Mouse (Mus musculus): ENCODE data around the gene Tnfsf9. TPM values are rescaled to one million over a fixed set of nuclear protein-coding genes. Genes with fewer than 3 reads are reported as not detected.

Gene Tnfsf9
- polyA plus RNA-seq, 1 experiment from 2014 or later: 5.6 TPM

DNA sequence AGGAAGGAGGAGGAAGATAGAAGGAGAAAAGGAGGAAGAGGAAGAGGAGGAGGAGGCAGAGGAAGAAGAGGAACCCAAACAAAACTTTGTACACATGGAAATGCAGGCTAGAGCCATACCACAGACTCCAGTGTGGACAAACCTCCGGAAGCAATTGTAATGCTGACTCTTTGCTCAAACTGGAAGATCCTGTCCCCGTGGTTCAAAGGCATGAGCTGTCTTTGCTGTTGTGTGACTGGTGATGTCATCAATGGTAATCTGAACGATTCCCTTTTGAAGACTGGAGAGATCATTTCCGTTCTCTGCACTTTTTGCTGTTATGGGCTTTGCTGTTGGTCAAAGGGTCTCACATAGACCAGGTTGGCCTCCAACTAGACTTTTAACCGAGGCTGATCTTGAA lies 6.8 kb upstream of the Tnfsf9 start:
- DNase-seq (ENCODE audit: low spot score): no peak
- H3K4me2 ChIP-seq (ENCODE audit: low read depth, low read length): no peak overlapping the region
- H3K36me3 ChIP-seq (replicated peaks; ENCODE audit: control insufficient read depth, insufficient read depth, low read depth, low read length): no peaks in the 10 kb centered on the region
- no peaks in the 10 kb centered on the region for H3K9me3 ChIP-seq (replicated peaks; ENCODE audit: control insufficient read depth, low read length)
- H3K27ac ChIP-seq (replicated peaks; ENCODE audit: low read depth, low read length): no peak overlapping the region
- H3K4me3 ChIP-seq (ENCODE audit: low read depth, low read length): no peak overlapping the region
- WGBS: 81% methylated on average over 5 of the region's 5 CpGs
- H3K9ac ChIP-seq (replicated peaks; ENCODE audit: low read length): no peak overlapping the region
- no peak for ATAC-seq (replicated peaks; ENCODE audit: insufficient number of reproducible peaks, low FRiP score, low TSS enrichment, low read depth)
- H3K27me3 ChIP-seq (ENCODE audit: control insufficient read depth, insufficient read depth, low read length): no peaks in the 10 kb centered on the region
- H3K4me1 ChIP-seq (ENCODE audit: control insufficient read depth, insufficient read depth, low read length): no peaks in the 10 kb centered on the region

DNA sequence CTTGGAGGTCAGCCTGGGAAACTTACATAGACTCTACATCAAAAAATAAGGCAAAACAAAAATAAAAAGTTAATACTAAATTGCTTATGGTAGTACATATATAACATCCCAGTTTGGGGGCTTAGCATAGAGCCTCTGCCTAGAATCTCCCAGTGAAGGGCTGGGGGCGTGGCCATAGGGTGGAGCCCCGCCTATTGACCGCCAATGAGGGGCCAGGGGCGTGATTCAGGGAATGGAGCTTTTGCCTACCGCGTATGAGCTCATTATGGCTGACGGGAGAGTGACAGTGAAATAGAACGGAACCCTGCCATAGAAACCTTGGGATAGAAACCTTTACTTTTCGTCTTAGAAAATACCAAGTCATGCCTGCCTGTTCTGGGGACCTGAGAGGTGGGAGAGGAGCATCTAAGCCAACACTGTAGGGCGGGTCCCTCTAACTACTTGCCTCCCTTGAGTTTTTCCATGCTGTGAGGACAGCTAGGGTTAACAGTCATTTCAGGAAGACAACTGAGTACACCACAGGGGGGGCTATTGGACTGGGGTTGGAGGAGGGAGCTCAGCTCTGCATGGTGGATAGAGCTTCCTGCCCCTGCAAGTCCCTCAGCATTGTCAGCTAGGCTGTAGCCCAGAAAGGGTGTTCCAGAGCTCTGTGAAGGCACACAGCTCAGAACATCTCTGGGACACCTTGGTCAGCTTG lies 5.3 kb upstream of the Tnfsf9 start:
- Histone ChIP-seq H3K4me2 (ENCODE audit: low read depth, low read length) (no peak overlapping the region), H3K36me3 (replicated peaks; ENCODE audit: control insufficient read depth, insufficient read depth, low read depth, low read length) (no peaks in the 10 kb centered on the region), H3K9me3 (replicated peaks; ENCODE audit: control insufficient read depth, low read length) (no peaks in the 10 kb centered on the region), H3K4me1 (ENCODE audit: control insufficient read depth, insufficient read depth, low read length) (no peaks in the 10 kb centered on the region), H3K9ac (replicated peaks; ENCODE audit: low read length) (no peak overlapping the region), H3K27me3 (ENCODE audit: control insufficient read depth, insufficient read depth, low read length) (no peaks in the 10 kb centered on the region), H3K4me3 (ENCODE audit: low read depth, low read length) (no peak overlapping the region), H3K27ac (replicated peaks; ENCODE audit: low read depth, low read length) (no peak overlapping the region)
- WGBS: 4% methylated on average over 10 of the region's 10 CpGs
- ATAC-seq (replicated peaks; ENCODE audit: insufficient number of reproducible peaks, low FRiP score, low TSS enrichment, low read depth): no peak
- peak; percentile 44 for DNase-seq (ENCODE audit: low spot score)

DNA sequence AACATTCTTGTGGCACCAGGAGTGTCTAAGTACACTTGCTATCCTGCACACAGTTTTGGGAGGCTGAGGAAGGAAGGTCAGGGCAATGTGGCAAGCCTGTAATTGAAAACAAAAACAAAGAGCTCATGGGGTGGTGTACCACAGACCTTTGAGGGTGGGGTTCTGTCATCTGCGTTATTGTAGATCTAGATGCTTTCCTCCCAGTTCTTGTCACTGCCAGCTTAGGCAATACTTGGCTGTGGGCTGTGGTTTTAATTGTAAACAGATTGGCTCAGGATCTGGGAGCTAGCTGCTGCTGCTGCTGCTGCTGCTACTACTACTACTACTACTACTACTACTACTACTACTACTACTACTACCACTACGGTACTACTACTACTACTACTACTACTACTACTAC lies 2.8 kb upstream of the Tnfsf9 start:
- no peak for ATAC-seq (replicated peaks; ENCODE audit: insufficient number of reproducible peaks, low FRiP score, low TSS enrichment, low read depth)

DNA sequence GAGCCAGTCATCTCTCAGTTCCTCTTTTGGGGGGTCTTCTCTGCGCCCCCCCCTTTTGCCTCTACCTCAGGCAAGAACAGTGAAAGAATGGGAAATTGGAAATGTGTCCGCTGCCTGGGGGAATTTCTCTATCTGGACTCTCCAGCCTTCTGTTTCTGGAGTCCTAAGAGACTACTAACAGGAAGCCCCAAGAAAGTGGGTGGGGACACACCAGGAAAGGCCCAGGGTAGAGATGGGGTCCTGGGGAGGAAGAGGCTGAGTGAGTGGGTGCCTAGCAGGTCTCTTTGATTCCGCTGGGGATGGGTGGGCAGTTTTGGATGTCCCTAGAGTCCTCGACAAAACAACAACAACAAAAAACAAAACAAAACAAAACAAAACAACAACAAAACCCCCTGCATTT lies 629 bp upstream of the Tnfsf9 start:
- no peaks in the 10 kb centered on the region for H3K4me1 ChIP-seq (ENCODE audit: control insufficient read depth, insufficient read depth, low read length)
- H3K4me3 ChIP-seq (ENCODE audit: low read depth, low read length): peak overlapping the region; percentile 62; the same call in 1 of the 2 replicates
- H3K9me3 ChIP-seq (replicated peaks; ENCODE audit: control insufficient read depth, low read length): no peaks in the 10 kb centered on the region
- H3K9ac ChIP-seq (replicated peaks; ENCODE audit: low read length): no peak overlapping the region
- no peak overlapping the region for H3K27ac ChIP-seq (replicated peaks; ENCODE audit: low read depth, low read length)
- ATAC-seq (replicated peaks; ENCODE audit: insufficient number of reproducible peaks, low FRiP score, low TSS enrichment, low read depth): no peak; the same call in 1 of the 2 replicates
- no peaks in the 10 kb centered on the region for H3K36me3 ChIP-seq (replicated peaks; ENCODE audit: control insufficient read depth, insufficient read depth, low read depth, low read length)
- no peaks in the 10 kb centered on the region for H3K27me3 ChIP-seq (ENCODE audit: control insufficient read depth, insufficient read depth, low read length)
- H3K4me2 ChIP-seq (ENCODE audit: low read depth, low read length): peak overlapping the region; percentile 86
- no peak for DNase-seq (ENCODE audit: low spot score)
- whole genome bisulfite sequencing: 41% methylated on average over 4 of the region's 4 CpGs

More for the DNA sequence above, 2.8 kb upstream of the Tnfsf9 start:
- H3K9me3 ChIP-seq (replicated peaks; ENCODE audit: control insufficient read depth, low read length): no peaks in the 10 kb centered on the region
- H3K4me2 ChIP-seq (ENCODE audit: low read depth, low read length): no peak overlapping the region
- no peak overlapping the region for H3K27ac ChIP-seq (replicated peaks; ENCODE audit: low read depth, low read length)
- H3K4me1 ChIP-seq (ENCODE audit: control insufficient read depth, insufficient read depth, low read length): no peaks in the 10 kb centered on the region
- no peaks in the 10 kb centered on the region for H3K27me3 ChIP-seq (ENCODE audit: control insufficient read depth, insufficient read depth, low read length)
- DNase-seq (ENCODE audit: low spot score): no peak
- H3K9ac ChIP-seq (replicated peaks; ENCODE audit: low read length): no peak overlapping the region
- H3K36me3 ChIP-seq (replicated peaks; ENCODE audit: control insufficient read depth, insufficient read depth, low read depth, low read length): no peaks in the 10 kb centered on the region
- 66% methylated on average over 2 of the region's 2 CpGs for WGBS
- H3K4me3 ChIP-seq (ENCODE audit: low read depth, low read length): no peak overlapping the region

DNA sequence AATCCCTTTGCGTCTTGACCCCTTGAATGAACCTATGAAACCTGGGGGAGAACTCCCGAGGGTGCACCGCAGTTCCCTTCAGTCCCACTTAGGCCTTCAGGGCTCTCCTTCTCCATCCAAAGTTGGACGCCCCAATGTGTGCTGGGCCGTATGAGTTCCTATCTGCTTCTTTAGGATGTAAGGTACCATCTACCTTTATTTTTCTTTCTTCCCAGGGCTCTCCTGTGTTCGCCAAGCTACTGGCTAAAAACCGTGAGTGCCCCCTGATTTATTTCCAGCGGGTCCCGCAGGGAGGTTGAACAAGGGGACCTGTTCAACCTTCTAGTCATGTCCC lies 877 bp downstream of the Tnfsf9 start:
- Histone ChIP-seq H3K4me3 (ENCODE audit: low read depth, low read length) (peak overlapping the region; percentile 62), H3K27me3 (ENCODE audit: control insufficient read depth, insufficient read depth, low read length) (no peaks in the 10 kb centered on the region), H3K4me1 (ENCODE audit: control insufficient read depth, insufficient read depth, low read length) (no peaks in the 10 kb centered on the region), H3K9ac (replicated peaks; ENCODE audit: low read length) (peak overlapping the region; percentile 80), H3K36me3 (replicated peaks; ENCODE audit: control insufficient read depth, insufficient read depth, low read depth, low read length) (no peaks in the 10 kb centered on the region), H3K9me3 (replicated peaks; ENCODE audit: control insufficient read depth, low read length) (no peaks in the 10 kb centered on the region), H3K27ac (replicated peaks; ENCODE audit: low read depth, low read length) (no peak overlapping the region), H3K4me2 (ENCODE audit: low read depth, low read length) (peak overlapping the region; percentile 86)
- ATAC-seq (replicated peaks; ENCODE audit: insufficient number of reproducible peaks, low FRiP score, low TSS enrichment, low read depth) (no peak), DNase-seq (ENCODE audit: low spot score) (no peak)
- 6% methylated on average over 9 of the region's 9 CpGs for WGBS

DNA sequence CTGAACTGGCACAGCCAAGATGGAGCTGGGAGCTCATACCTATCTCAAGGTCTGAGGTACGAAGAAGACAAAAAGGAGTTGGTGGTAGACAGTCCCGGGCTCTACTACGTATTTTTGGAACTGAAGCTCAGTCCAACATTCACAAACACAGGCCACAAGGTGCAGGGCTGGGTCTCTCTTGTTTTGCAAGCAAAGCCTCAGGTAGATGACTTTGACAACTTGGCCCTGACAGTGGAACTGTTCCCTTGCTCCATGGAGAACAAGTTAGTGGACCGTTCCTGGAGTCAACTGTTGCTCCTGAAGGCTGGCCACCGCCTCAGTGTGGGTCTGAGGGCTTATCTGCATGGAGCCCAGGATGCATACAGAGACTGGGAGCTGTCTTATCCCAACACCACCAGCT lies 1.9 kb downstream of the Tnfsf9 start:
- Histone ChIP-seq H3K27ac (replicated peaks; ENCODE audit: low read depth, low read length) (no peak overlapping the region), H3K27me3 (ENCODE audit: control insufficient read depth, insufficient read depth, low read length) (no peaks in the 10 kb centered on the region), H3K4me2 (ENCODE audit: low read depth, low read length) (no peak overlapping the region), H3K4me1 (ENCODE audit: control insufficient read depth, insufficient read depth, low read length) (no peaks in the 10 kb centered on the region), H3K9ac (replicated peaks; ENCODE audit: low read length) (no peak overlapping the region), H3K9me3 (replicated peaks; ENCODE audit: control insufficient read depth, low read length) (no peaks in the 10 kb centered on the region), H3K36me3 (replicated peaks; ENCODE audit: control insufficient read depth, insufficient read depth, low read depth, low read length) (no peaks in the 10 kb centered on the region), H3K4me3 (ENCODE audit: low read depth, low read length) (no peak overlapping the region)
- ATAC-seq (replicated peaks; ENCODE audit: insufficient number of reproducible peaks, low FRiP score, low TSS enrichment, low read depth) (no peak), DNase-seq (ENCODE audit: low spot score) (no peak)
- WGBS: 80% methylated on average over 5 of the region's 5 CpGs

DNA sequence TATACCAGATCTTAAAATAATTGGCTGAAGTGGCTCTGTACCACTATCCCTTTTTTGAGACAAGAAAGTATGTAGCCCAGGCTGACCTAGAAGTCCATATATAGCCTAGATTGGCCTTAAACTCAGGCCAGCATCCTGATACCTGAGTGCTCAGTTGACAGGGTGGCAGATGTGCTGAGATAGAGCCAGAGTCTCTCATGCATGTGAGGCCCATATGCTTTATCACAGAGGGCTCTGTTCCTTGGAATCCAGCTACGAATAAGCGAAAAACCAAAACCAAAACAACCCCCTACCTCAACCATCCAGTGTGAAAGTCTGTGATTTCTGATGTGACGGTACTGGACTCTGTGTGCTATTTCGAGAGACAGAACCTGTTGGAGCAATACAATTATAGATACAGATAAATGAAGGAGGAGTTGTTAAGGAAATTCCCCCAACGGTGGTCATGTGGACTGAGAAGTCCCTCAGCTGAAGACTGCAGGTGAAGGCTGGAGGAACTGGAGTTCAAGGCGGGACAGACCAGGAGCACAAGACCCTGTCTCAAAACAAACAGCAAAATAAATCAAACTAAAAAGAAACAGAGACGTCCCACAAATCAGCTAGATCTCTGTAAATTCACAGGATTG lies 3.0 kb downstream of the Tnfsf9 start:
- no peak overlapping the region for H3K9ac ChIP-seq (replicated peaks; ENCODE audit: low read length)
- 86% methylated on average over 7 of the region's 7 CpGs for WGBS
- H3K27me3 ChIP-seq (ENCODE audit: control insufficient read depth, insufficient read depth, low read length): no peaks in the 10 kb centered on the region
- no peak for ATAC-seq (replicated peaks; ENCODE audit: insufficient number of reproducible peaks, low FRiP score, low TSS enrichment, low read depth)
- no peaks in the 10 kb centered on the region for H3K4me1 ChIP-seq (ENCODE audit: control insufficient read depth, insufficient read depth, low read length)
- DNase-seq (ENCODE audit: low spot score): no peak
- H3K36me3 ChIP-seq (replicated peaks; ENCODE audit: control insufficient read depth, insufficient read depth, low read depth, low read length): no peaks in the 10 kb centered on the region
- no peak overlapping the region for H3K27ac ChIP-seq (replicated peaks; ENCODE audit: low read depth, low read length)
- no peaks in the 10 kb centered on the region for H3K9me3 ChIP-seq (replicated peaks; ENCODE audit: control insufficient read depth, low read length)
- H3K4me2 ChIP-seq (ENCODE audit: low read depth, low read length): no peak overlapping the region
- no peak overlapping the region for H3K4me3 ChIP-seq (ENCODE audit: low read depth, low read length)

DNA sequence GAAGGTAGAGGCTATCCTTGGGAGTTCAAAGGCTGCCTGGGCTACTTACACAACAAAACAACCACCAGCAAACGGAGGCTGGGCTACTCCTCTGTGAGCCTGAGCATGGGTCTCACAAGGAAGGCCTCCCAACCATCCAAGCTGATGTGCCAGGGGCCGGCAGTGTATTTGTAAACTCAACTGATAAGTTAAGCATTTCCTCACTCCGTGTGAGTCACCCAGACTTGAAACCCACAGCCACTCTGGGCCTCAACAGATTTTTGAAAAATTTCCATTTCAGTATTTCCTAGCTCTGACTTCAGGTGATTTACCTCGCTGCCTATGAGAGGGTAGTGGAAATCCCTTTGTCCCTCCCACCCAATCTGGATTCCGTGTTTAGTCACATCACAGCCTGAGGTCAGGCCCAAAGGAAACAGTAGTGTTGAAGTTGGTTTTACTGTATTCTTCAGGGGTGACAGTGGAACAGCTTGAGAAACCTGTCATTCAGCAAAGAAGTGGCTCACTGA lies 3.6 kb downstream of the Tnfsf9 start:
- no peak overlapping the region for H3K4me3 ChIP-seq (ENCODE audit: low read depth, low read length)
- WGBS: 59% methylated on average over 5 of the region's 5 CpGs
- no peak overlapping the region for H3K9ac ChIP-seq (replicated peaks; ENCODE audit: low read length)
- no peak overlapping the region for H3K27ac ChIP-seq (replicated peaks; ENCODE audit: low read depth, low read length)
- ATAC-seq (replicated peaks; ENCODE audit: insufficient number of reproducible peaks, low FRiP score, low TSS enrichment, low read depth) (no peak), DNase-seq (ENCODE audit: low spot score) (no peak)
- H3K9me3 ChIP-seq (replicated peaks; ENCODE audit: control insufficient read depth, low read length): no peaks in the 10 kb centered on the region
- no peak overlapping the region for H3K4me2 ChIP-seq (ENCODE audit: low read depth, low read length)
- no peaks in the 10 kb centered on the region for H3K4me1 ChIP-seq (ENCODE audit: control insufficient read depth, insufficient read depth, low read length)
- no peaks in the 10 kb centered on the region for H3K27me3 ChIP-seq (ENCODE audit: control insufficient read depth, insufficient read depth, low read length)
- H3K36me3 ChIP-seq (replicated peaks; ENCODE audit: control insufficient read depth, insufficient read depth, low read depth, low read length): no peaks in the 10 kb centered on the region
